Mouse (Mus musculus): ENCODE results near the gene Prr22. TPM values are rescaled to one million over a fixed set of nuclear protein-coding genes. Genes with fewer than 3 reads are reported as not detected.

Gene Prr22
- polyA plus RNA-seq, 1 experiment from 2014 or later = 0.49 TPM

GRCm38 (mm10) chr17:56808518-56808917, 38.5 kb downstream of the Prr22 start:
- Histone ChIP-seq H3K27me3 (ENCODE audit: control insufficient read depth, insufficient read depth, low read length) (peaks cover 2% of the 10 kb centered on the region; the same call in 1 of the 2 replicates), H3K27ac (ENCODE audit: low read depth, low read length) (no peak overlapping the region), H3K36me3 (ENCODE audit: control insufficient read depth, insufficient read depth, low read length) (no peaks in the 10 kb centered on the region), H3K4me3 (ENCODE audit: low read depth, low read length) (no peak overlapping the region), H3K9me3 (ENCODE audit: control insufficient read depth, low read length) (no peaks in the 10 kb centered on the region), H3K4me1 (replicated peaks; ENCODE audit: control insufficient read depth, insufficient read depth, low read length) (peaks cover 9% of the 10 kb centered on the region), H3K9ac (ENCODE audit: low read depth, low read length) (no peak overlapping the region), H3K4me2 (replicated peaks; ENCODE audit: low read depth, low read length) (no peak overlapping the region)
- 17% methylated on average over 9 of the region's 9 CpGs for WGBS
- peak; percentile 73 for ATAC-seq (ENCODE audit: low FRiP score)
- DNase-seq (ENCODE audit: low spot score) = peak; percentile 87

- H3K27ac ChIP-seq (ENCODE audit: low read depth, low read length) = peak overlapping the region; percentile 54
- H3K4me2 ChIP-seq (replicated peaks; ENCODE audit: low read depth, low read length) = no peak overlapping the region
- ATAC-seq (ENCODE audit: low FRiP score) (peak; percentile 45), DNase-seq (ENCODE audit: low spot score) (peak; percentile 78)
- H3K27me3 ChIP-seq (ENCODE audit: control insufficient read depth, insufficient read depth, low read length) = peaks cover 2% of the 10 kb centered on the region; the same call in 1 of the 2 replicates
- WGBS = 3% methylated on average over 3 of the region's 3 CpGs
- no peaks in the 10 kb centered on the region for H3K36me3 ChIP-seq (ENCODE audit: control insufficient read depth, insufficient read depth, low read length)
- H3K9ac ChIP-seq (ENCODE audit: low read depth, low read length) = 0 out of 2 replicates have a peak overlapping the region, but pooled peaks have one; percentile 15
- no peaks in the 10 kb centered on the region for H3K9me3 ChIP-seq (ENCODE audit: control insufficient read depth, low read length)
- H3K4me1 ChIP-seq (replicated peaks; ENCODE audit: control insufficient read depth, insufficient read depth, low read length) = peaks cover 19% of the 10 kb centered on the region
- no peak overlapping the region for H3K4me3 ChIP-seq (ENCODE audit: low read depth, low read length)
Observed at GRCm38 (mm10) chr17:56810245-56810644, 40.2 kb downstream of the Prr22 start.

GRCm38 (mm10) chr17:56814316-56815056, 44.4 kb downstream of the Prr22 start:
- Histone ChIP-seq H3K9me3 (ENCODE audit: control insufficient read depth, low read length) (no peaks in the 10 kb centered on the region), H3K4me2 (replicated peaks; ENCODE audit: low read depth, low read length) (0 out of 2 replicates have a peak overlapping the region, but pooled peaks have one; percentile 12), H3K27me3 (ENCODE audit: control insufficient read depth, insufficient read depth, low read length) (peaks cover 2% of the 10 kb centered on the region; the same call in 1 of the 2 replicates), H3K9ac (ENCODE audit: low read depth, low read length) (no peak overlapping the region), H3K27ac (ENCODE audit: low read depth, low read length) (peak overlapping the region; percentile 71), H3K4me3 (ENCODE audit: low read depth, low read length) (no peak overlapping the region), H3K36me3 (ENCODE audit: control insufficient read depth, insufficient read depth, low read length) (no peaks in the 10 kb centered on the region), H3K4me1 (replicated peaks; ENCODE audit: control insufficient read depth, insufficient read depth, low read length) (peaks cover 22% of the 10 kb centered on the region)
- peak; percentile 84 for ATAC-seq (ENCODE audit: low FRiP score)
- peak; percentile 97 for DNase-seq (ENCODE audit: low spot score)
- 9% methylated on average over 24 of the region's 24 CpGs for WGBS

GRCm38 (mm10) chr17:56815057-56815345, 45.0 kb downstream of the Prr22 start:
- no peak for DNase-seq (ENCODE audit: low spot score)
- no peaks in the 10 kb centered on the region for H3K36me3 ChIP-seq (ENCODE audit: control insufficient read depth, insufficient read depth, low read length)
- H3K27ac ChIP-seq (ENCODE audit: low read depth, low read length) = peak overlapping the region; percentile 71
- no peak overlapping the region for H3K9ac ChIP-seq (ENCODE audit: low read depth, low read length)
- H3K27me3 ChIP-seq (ENCODE audit: control insufficient read depth, insufficient read depth, low read length) = peaks cover 2% of the 10 kb centered on the region; the same call in 1 of the 2 replicates
- 0 out of 2 replicates have a peak overlapping the region, but pooled peaks have one; percentile 12 for H3K4me2 ChIP-seq (replicated peaks; ENCODE audit: low read depth, low read length)
- peaks cover 21% of the 10 kb centered on the region for H3K4me1 ChIP-seq (replicated peaks; ENCODE audit: control insufficient read depth, insufficient read depth, low read length)
- WGBS = 58% methylated on average over 3 of the region's 3 CpGs
- H3K4me3 ChIP-seq (ENCODE audit: low read depth, low read length) = no peak overlapping the region
- ATAC-seq (ENCODE audit: low FRiP score) = no peak
- H3K9me3 ChIP-seq (ENCODE audit: control insufficient read depth, low read length) = no peaks in the 10 kb centered on the region

- H3K9ac ChIP-seq (ENCODE audit: low read depth, low read length) = no peak overlapping the region
- WGBS = 35% methylated on average over 11 of the region's 11 CpGs
- no peak overlapping the region for H3K4me2 ChIP-seq (replicated peaks; ENCODE audit: low read depth, low read length)
- H3K36me3 ChIP-seq (ENCODE audit: control insufficient read depth, insufficient read depth, low read length) = no peaks in the 10 kb centered on the region
- no peak overlapping the region for H3K27ac ChIP-seq (ENCODE audit: low read depth, low read length)
- H3K4me3 ChIP-seq (ENCODE audit: low read depth, low read length) = no peak overlapping the region
- ATAC-seq (ENCODE audit: low FRiP score) = no peak
- no peaks in the 10 kb centered on the region for H3K27me3 ChIP-seq (ENCODE audit: control insufficient read depth, insufficient read depth, low read length)
- peaks cover 14% of the 10 kb centered on the region; the same call in 1 of the 2 replicates for H3K4me1 ChIP-seq (replicated peaks; ENCODE audit: control insufficient read depth, insufficient read depth, low read length)
- no peaks in the 10 kb centered on the region for H3K9me3 ChIP-seq (ENCODE audit: control insufficient read depth, low read length)
- no peak for DNase-seq (ENCODE audit: low spot score)
Observed at GRCm38 (mm10) chr17:56818067-56818636, 48.1 kb downstream of the Prr22 start.

GRCm38 (mm10) chr17:56819032-56819545, 49.0 kb downstream of the Prr22 start:
- Histone ChIP-seq H3K4me1 (replicated peaks; ENCODE audit: control insufficient read depth, insufficient read depth, low read length) (peaks cover 10% of the 10 kb centered on the region; the same call in 1 of the 2 replicates), H3K27ac (ENCODE audit: low read depth, low read length) (no peak overlapping the region), H3K27me3 (ENCODE audit: control insufficient read depth, insufficient read depth, low read length) (no peaks in the 10 kb centered on the region), H3K36me3 (ENCODE audit: control insufficient read depth, insufficient read depth, low read length) (no peaks in the 10 kb centered on the region), H3K9me3 (ENCODE audit: control insufficient read depth, low read length) (no peaks in the 10 kb centered on the region), H3K4me2 (replicated peaks; ENCODE audit: low read depth, low read length) (no peak overlapping the region), H3K9ac (ENCODE audit: low read depth, low read length) (no peak overlapping the region), H3K4me3 (ENCODE audit: low read depth, low read length) (no peak overlapping the region)
- ATAC-seq (ENCODE audit: low FRiP score) (no peak), DNase-seq (ENCODE audit: low spot score) (no peak)
- WGBS = 72% methylated on average over 6 of the region's 6 CpGs

- Histone ChIP-seq H3K27me3 (ENCODE audit: control insufficient read depth, insufficient read depth, low read length) (no peaks in the 10 kb centered on the region), H3K27ac (ENCODE audit: low read depth, low read length) (0 out of 2 replicates have a peak overlapping the region, but pooled peaks have one; percentile 10), H3K9me3 (ENCODE audit: control insufficient read depth, low read length) (no peaks in the 10 kb centered on the region), H3K9ac (ENCODE audit: low read depth, low read length) (no peak overlapping the region), H3K36me3 (ENCODE audit: control insufficient read depth, insufficient read depth, low read length) (no peaks in the 10 kb centered on the region), H3K4me3 (ENCODE audit: low read depth, low read length) (no peak overlapping the region), H3K4me2 (replicated peaks; ENCODE audit: low read depth, low read length) (no peak overlapping the region), H3K4me1 (replicated peaks; ENCODE audit: control insufficient read depth, insufficient read depth, low read length) (peaks cover 9% of the 10 kb centered on the region; the same call in 1 of the 2 replicates)
- ATAC-seq (ENCODE audit: low FRiP score) = no peak
- WGBS = 80% methylated on average over 8 of the region's 8 CpGs
- DNase-seq (ENCODE audit: low spot score) = no peak
Observed at GRCm38 (mm10) chr17:56819694-56820111, 49.7 kb downstream of the Prr22 start.
